Mouse (Mus musculus) MEL (cell line): ENCODE data around the gene Atxn2. TPM values are rescaled to one million over a fixed set of nuclear protein-coding genes. Genes with fewer than 3 reads are reported as not detected.

ENCODE experiments used
- DNase-seq: peaks from one replicate; pipeline ENCODE4 v3.0.0; 2011; ENCODE audit warnings: low read depth, low spot score
- H3K27ac ChIP-seq: 2 replicates; pipeline ENCODE4 v1.5.1; 2012; ENCODE audit warnings: low read depth, mild to moderate bottlenecking, control low read depth, low read length, moderate library complexity; ENCODE audit not compliant: control insufficient read depth
- H3K27me3 ChIP-seq, 2 experiments: fragments of 150-350 bp in 1 of 2; sonication (generic) in 1 of 2; 2 replicates each; pipeline ENCODE4 v1.6.1; 2012; ENCODE audit warnings: low read length in 2 of 2, mild to moderate bottlenecking in 2 of 2, improper control_type of control experiment in 1 of 2, moderate library complexity in 1 of 2; ENCODE audit not compliant: insufficient read depth in 2 of 2, control insufficient read depth in 1 of 2
- H3K36me3 ChIP-seq, 2 experiments: 2 replicates each; pipeline ENCODE4 v1.6.1; 2012 to 2014; ENCODE audit warnings: low read length in 2 of 2, improper control_type of control experiment in 1 of 2, inconsistent platforms in 1 of 2, mild to moderate bottlenecking in 1 of 2; ENCODE audit not compliant: insufficient read depth in 2 of 2, control insufficient read depth in 1 of 2
- H3K4me1 ChIP-seq, 2 experiments: fragments of 150-350 bp in 1 of 2; sonication (generic) in 1 of 2; 2 replicates each; pipeline ENCODE4 v1.6.1; 2012; ENCODE audit warnings: low read length in 2 of 2, improper control_type of control experiment in 1 of 2, mild to moderate bottlenecking in 1 of 2; ENCODE audit not compliant: insufficient read depth in 2 of 2, control insufficient read depth in 1 of 2
- H3K4me3 ChIP-seq, 2 experiments: fragments of 150-350 bp in 1 of 2; sonication (generic) in 1 of 2; 2 replicates each; pipeline ENCODE4 v1.5.1; 2012; ENCODE audit warnings: low read depth in 2 of 2, low read length in 2 of 2, mild to moderate bottlenecking in 2 of 2, moderate library complexity in 2 of 2, control low read depth in 1 of 2, improper control_type of control experiment in 1 of 2; ENCODE audit not compliant: control insufficient read depth in 1 of 2, insufficient read depth in 1 of 2
- H3K79me2 ChIP-seq: 2 replicates; pipeline ENCODE4 v1.6.1; 2012; ENCODE audit warnings: mild to moderate bottlenecking, low read length, moderate library complexity; ENCODE audit not compliant: control insufficient read depth, poor library complexity, insufficient read depth
- H3K9ac ChIP-seq: 2 replicates; pipeline ENCODE4 v1.6.1; 2012; ENCODE audit warnings: low read depth, mild to moderate bottlenecking, control low read depth, low read length, moderate library complexity; ENCODE audit not compliant: control insufficient read depth, poor library complexity, severe bottlenecking
- H3K9me3 ChIP-seq: fragments of 150-350 bp; sonication (generic); replicated peaks from 2 replicates; pipeline ENCODE4 v1.6.1; 2012; ENCODE audit warnings: mild to moderate bottlenecking, low read length, improper control_type of control experiment, moderate library complexity; ENCODE audit not compliant: insufficient read depth
- BHLHE40 ChIP-seq: IDR thresholded peaks from 2 replicates; pipeline ENCODE4 v1.6.1; 2012; ENCODE audit warnings: low read depth, mild to moderate bottlenecking, inconsistent platforms, low read length, improper control_type of control experiment, borderline replicate concordance
- CTCF ChIP-seq, 3 experiments: IDR thresholded peaks in 2 of 3; conservative IDR thresholded peaks in 1 of 3; 2 replicates each; pipeline ENCODE4 v1.5.1; 2011 to 2012; ENCODE audit warnings: low read length in 3 of 3, low read depth in 2 of 3, mild to moderate bottlenecking in 2 of 3, improper control_type of control experiment in 1 of 3, inconsistent platforms in 1 of 3, mixed read lengths in 1 of 3, moderate library complexity in 1 of 3; ENCODE audit not compliant: control insufficient read depth in 1 of 3, insufficient read depth in 1 of 3, poor library complexity in 1 of 3, severe bottlenecking in 1 of 3
- E2F4 ChIP-seq: IDR thresholded peaks from 2 replicates; pipeline ENCODE4 v1.6.1; 2011; ENCODE audit warnings: low read depth, low read length, improper control_type of control experiment, borderline replicate concordance
- ELF1 ChIP-seq: IDR thresholded peaks from 2 replicates; pipeline ENCODE4 v1.6.1; 2014; ENCODE audit warnings: low read depth, mild to moderate bottlenecking, inconsistent platforms, low read length, improper control_type of control experiment, moderate library complexity
- GABPA ChIP-seq: IDR thresholded peaks from 2 replicates; pipeline ENCODE4 v1.6.1; 2012; ENCODE audit warnings: low read depth, mild to moderate bottlenecking, inconsistent platforms, low read length, improper control_type of control experiment, moderate library complexity
- GATA1 ChIP-seq: IDR thresholded peaks from 2 replicates; pipeline ENCODE4 v1.6.1; 2011; ENCODE audit warnings: low read depth, low read length, improper control_type of control experiment
- JUND ChIP-seq: IDR thresholded peaks from 2 replicates; pipeline ENCODE4 v1.6.1; 2011; ENCODE audit warnings: low read depth, mild to moderate bottlenecking, improper control_type of control experiment, low read length
- MAZ ChIP-seq: IDR thresholded peaks from 2 replicates; pipeline ENCODE4 v1.6.1; 2012; ENCODE audit warnings: low read depth, mild to moderate bottlenecking, inconsistent platforms, low read length, improper control_type of control experiment
- MEF2A ChIP-seq: IDR thresholded peaks from 2 replicates; pipeline ENCODE4 v1.6.1; 2014; ENCODE audit warnings: low read depth, mild to moderate bottlenecking, inconsistent platforms, low read length, improper control_type of control experiment; ENCODE audit not compliant: poor library complexity, insufficient replicate concordance, severe bottlenecking; ENCODE audit errors: extremely low read depth
- MXI1 ChIP-seq: IDR thresholded peaks from 2 replicates; pipeline ENCODE4 v1.6.1; 2011; ENCODE audit warnings: mild to moderate bottlenecking, low read depth, low read length, improper control_type of control experiment
- MYB ChIP-seq: IDR thresholded peaks from 2 replicates; pipeline ENCODE4 v1.6.1; 2011; ENCODE audit warnings: mild to moderate bottlenecking, low read depth, low read length, improper control_type of control experiment
- MYC ChIP-seq: IDR thresholded peaks from 2 replicates; pipeline ENCODE4 v1.6.1; 2011; ENCODE audit warnings: low read depth, mild to moderate bottlenecking, low read length, improper control_type of control experiment, moderate library complexity
- NELFE ChIP-seq: IDR thresholded peaks from 2 replicates; pipeline ENCODE4 v1.6.1; 2011; ENCODE audit warnings: low read depth, low read length, improper control_type of control experiment
- NRF1 ChIP-seq: IDR thresholded peaks from 2 replicates; pipeline ENCODE4 v1.6.1; 2014; ENCODE audit warnings: low read depth, mild to moderate bottlenecking, inconsistent platforms, low read length, improper control_type of control experiment, moderate library complexity; ENCODE audit not compliant: poor library complexity, insufficient read depth, severe bottlenecking
- POLR2A ChIP-seq, 2 experiments: IDR thresholded peaks; 2 replicates each; pipeline ENCODE4 v1.6.1; 2011 to 2012; ENCODE audit warnings: low read length in 2 of 2, mild to moderate bottlenecking in 2 of 2, control low read depth in 1 of 2, improper control_type of control experiment in 1 of 2, low read depth in 1 of 2, moderate library complexity in 1 of 2; ENCODE audit not compliant: control insufficient read depth in 1 of 2, insufficient read depth in 1 of 2, poor library complexity in 1 of 2
- POLR2AphosphoS2 ChIP-seq: IDR thresholded peaks from 2 replicates; pipeline ENCODE4 v1.6.1; 2011; ENCODE audit warnings: low read length, improper control_type of control experiment
- POLR2AphosphoS5 ChIP-seq: IDR thresholded peaks from 2 replicates; pipeline ENCODE4 v1.6.1; 2012; ENCODE audit warnings: low read depth, borderline replicate concordance, mild to moderate bottlenecking, inconsistent platforms, low read length, moderate library complexity, mixed read lengths
- SIN3A ChIP-seq: IDR thresholded peaks from 2 replicates; pipeline ENCODE4 v1.6.1; 2012; ENCODE audit warnings: low read length, improper control_type of control experiment, inconsistent platforms
- UBTF ChIP-seq: IDR thresholded peaks from 2 replicates; pipeline ENCODE4 v1.6.1; 2012; ENCODE audit warnings: low read depth, mild to moderate bottlenecking, inconsistent platforms, low read length, improper control_type of control experiment, moderate library complexity, borderline replicate concordance; ENCODE audit not compliant: insufficient read depth
- USF2 ChIP-seq, 2 experiments: IDR thresholded peaks; 2 replicates each; pipeline ENCODE4 v1.6.1; 2011 to 2012; ENCODE audit warnings: improper control_type of control experiment in 2 of 2, low read length in 2 of 2, borderline replicate concordance in 1 of 2, inconsistent platforms in 1 of 2, low read depth in 1 of 2, mild to moderate bottlenecking in 1 of 2; ENCODE audit not compliant: insufficient read depth in 1 of 2
- ZC3H11A ChIP-seq: IDR thresholded peaks from 2 replicates; pipeline ENCODE4 v1.6.1; 2012; ENCODE audit warnings: low read depth, mild to moderate bottlenecking, inconsistent platforms, low read length, improper control_type of control experiment
- ZKSCAN1 ChIP-seq: IDR thresholded peaks from 2 replicates; pipeline ENCODE4 v1.6.1; 2012; ENCODE audit warnings: low read depth, mild to moderate bottlenecking, inconsistent platforms, low read length, improper control_type of control experiment, moderate library complexity
- ZNF384 ChIP-seq: IDR thresholded peaks from 2 replicates; pipeline ENCODE4 v1.6.1; 2012; ENCODE audit warnings: low read depth, mild to moderate bottlenecking, inconsistent platforms, low read length, improper control_type of control experiment
- polyA plus RNA-seq, 2 experiments: library from polyadenylated mRNA; stranded (reverse) in 1 of 2; unstranded in 1 of 2; fragments of >175 nt in 1 of 2; fragments of >200 nt in 1 of 2; gene quantifications; 2 replicates each; pipeline versions ENCODE4 v1.2.1 to v1.2.4; 2012; ENCODE audit warnings: low replicate concordance in 2 of 2, low read depth in 1 of 2; ENCODE audit not compliant: insufficient read length in 2 of 2, insufficient read depth in 1 of 2, missing spikeins in 1 of 2
- total RNA-seq: library from RNA; depleted of rRNA; stranded (reverse); fragments of 300-350 nt; gene quantifications from 2 replicates; pipeline ENCODE4 v1.2.3, GENCODE M21; 2012

The Atxn2 gene
- total and polyA plus RNA-seq, 3 experiments = 16.3 to 476 (median 85.4) TPM

- Histone ChIP-seq H3K4me1 (peaks cover 0 to 9% of the 10 kb centered on the region in 2 experiments; a peak in 2 of 4 replicates), H3K79me2 (peaks cover 17% of the 10 kb centered on the region), H3K27ac (no peak overlapping the region), H3K9me3 (no peaks in the 10 kb centered on the region), H3K4me3 (no peak overlapping the region), H3K27me3 (no peaks in the 10 kb centered on the region)
- TF ChIP-seq ZKSCAN1 (no peak), BHLHE40 (no peak), E2F4 (no peak), ZC3H11A (no peak), JUND (no peak), NRF1 (no peak), POLR2AphosphoS5 (no peak)
- TF ChIP-seq, all 39 proteins: peak for 0
- Histone ChIP-seq H3K9ac (no peak overlapping the region), H3K36me3 (peaks cover 8 to 12% of the 10 kb centered on the region in 2 experiments)
- no peak for DNase-seq
Measured at GRCm38 (mm10) chr5:121664971-121665370, 46.2 kb upstream of the Atxn2 start.

GRCm38 (mm10) chr5:121667067-121667466, 44.1 kb upstream of the Atxn2 start:
- peaks cover under 1 to 12% of the 10 kb centered on the region in 2 experiments; a peak in 3 of 4 replicates for H3K36me3 ChIP-seq

More at GRCm38 (mm10) chr5:121667067-121667466, 44.1 kb upstream of the Atxn2 start:
- TF ChIP-seq POLR2AphosphoS2 (no peak), POLR2AphosphoS5 (no peak), GABPA (no peak), POLR2A (IDR thresholded peaks at IDR 0.05; ENCODE audit: control insufficient read depth in 1 of 2, insufficient read depth in 1 of 2, low read depth in 1 of 2, low read length in 2 of 2, poor library complexity in 1 of 2) (no peak), GATA1 (no peak), MEF2A (no peak), MYC (no peak), ZNF384 (no peak), SIN3A (no peak), MXI1 (no peak), CTCF (IDR thresholded peaks at IDR 0.05 in 2 of 3, conservative IDR thresholded peaks at IDR 0.05 in 1 of 3; ENCODE audit: control insufficient read depth in 1 of 3, insufficient read depth in 1 of 3, low read depth in 2 of 3, low read length in 3 of 3, poor library complexity in 1 of 3, severe bottlenecking in 1 of 3) (no peak), MAZ (no peak), ZKSCAN1 (no peak), MYB (no peak), ELF1 (no peak), UBTF (no peak), NELFE (no peak), NRF1 (no peak), USF2 (IDR thresholded peaks at IDR 0.05; ENCODE audit: borderline replicate concordance in 1 of 2, insufficient read depth in 1 of 2, low read depth in 1 of 2, low read length in 2 of 2) (no peak)
- peaks cover 0 to under 1% of the 10 kb centered on the region in 2 experiments; a peak in 1 of 4 replicates for H3K4me1 ChIP-seq
- no peak for DNase-seq
- no peak overlapping the region for H3K4me3 ChIP-seq
- H3K9me3 ChIP-seq = no peaks in the 10 kb centered on the region
- peaks cover 2% of the 10 kb centered on the region; the same call in 1 of the 2 replicates for H3K79me2 ChIP-seq
- H3K27me3 ChIP-seq = no peaks in the 10 kb centered on the region
- no peak overlapping the region for H3K27ac ChIP-seq
- H3K9ac ChIP-seq = no peak overlapping the region
